Mouse (Mus musculus) hindbrain, embryonic 12.5 days (tissue): Measurements from ENCODE around the gene Il22ra2. TPM values are rescaled to one million over a fixed set of nuclear protein-coding genes. Genes with fewer than 3 reads are reported as not detected.

Experiments used
- ATAC-seq: fragments of 200-750 bp; cut with Nextera tagmentation; 2 replicates; pipeline ENCODE4 v1.8.0; 2017; ENCODE audit warnings: moderate TSS enrichment; ENCODE audit not compliant: low FRiP score
- H3K27ac ChIP-seq: fragments of 300-500 bp; sonication (generic); 2 replicates; pipeline ENCODE4 v1.5.1; 2016; ENCODE audit warnings: mild to moderate bottlenecking
- H3K27me3 ChIP-seq: fragments of 300-500 bp; sonication (generic); 2 replicates; pipeline ENCODE4 v1.6.1; 2016; ENCODE audit warnings: mild to moderate bottlenecking
- H3K36me3 ChIP-seq: fragments of 300-500 bp; sonication (generic); 2 replicates; pipeline ENCODE4 v1.6.1; 2016; ENCODE audit warnings: mild to moderate bottlenecking
- H3K4me1 ChIP-seq: fragments of 300-500 bp; sonication (generic); 2 replicates; pipeline ENCODE4 v1.6.1; 2016
- H3K4me2 ChIP-seq: fragments of 300-500 bp; sonication (generic); replicated peaks from 2 replicates; pipeline ENCODE4 v1.6.1; 2016; ENCODE audit warnings: mild to moderate bottlenecking
- H3K4me3 ChIP-seq: fragments of 300-500 bp; sonication (generic); 2 replicates; pipeline ENCODE4 v1.5.1; 2016; ENCODE audit warnings: mild to moderate bottlenecking
- H3K9ac ChIP-seq: fragments of 300-500 bp; sonication (generic); 2 replicates; pipeline ENCODE4 v1.6.1; 2016; ENCODE audit warnings: mild to moderate bottlenecking, moderate library complexity
- H3K9me3 ChIP-seq: fragments of 300-500 bp; sonication (generic); replicated peaks from 2 replicates; pipeline ENCODE4 v1.6.1; 2016; ENCODE audit warnings: mild to moderate bottlenecking
- WGBS: fragments of 180-500 bp; shearing (Covaris S2); methylation state at CpG from one replicate; pipeline ENCODE4 v1.1.7; 2016; 5-methylcytosine and 5-hydroxymethylcytosine counted together
- polyA plus RNA-seq: library from polyadenylated mRNA; unstranded; fragments of >200 nt; fragmentation: Nextera tagmentation; extraction: Ambion mirVana; gene quantifications from 2 replicates; pipeline ENCODE4 v1.2.1, GENCODE M21; 2016

Gene Il22ra2
- polyA plus RNA-seq, 1 experiment from 2014 or later, result not detected

DNA sequence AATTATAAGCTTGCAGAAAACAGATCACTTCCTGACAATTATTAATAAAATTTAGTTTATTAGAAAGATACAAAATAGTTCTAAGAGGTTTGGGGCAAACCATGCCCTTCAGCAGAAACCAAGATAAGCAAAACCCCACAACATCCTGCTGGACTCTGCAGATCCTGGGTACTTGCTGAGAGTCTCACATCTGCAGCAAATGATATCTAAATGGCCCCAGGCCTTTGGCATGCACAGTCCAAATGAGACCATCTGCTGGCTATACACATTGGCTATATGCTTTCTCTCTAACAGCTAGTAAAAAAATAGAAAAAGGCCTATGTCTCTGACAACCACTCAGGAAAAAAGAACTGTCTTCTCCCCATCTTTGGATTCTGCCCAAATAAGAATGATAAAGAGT, 50.2 kb downstream of the Il22ra2 start:
- H3K27me3 ChIP-seq, result no peaks in the 10 kb centered on the region
- no peak overlapping the region for H3K27ac ChIP-seq
- no peak overlapping the region for H3K4me3 ChIP-seq
- no peaks in the 10 kb centered on the region for H3K36me3 ChIP-seq
- H3K4me2 ChIP-seq, result no peak overlapping the region
- ATAC-seq, result no peak
- H3K9ac ChIP-seq, result no peak overlapping the region
- no peaks in the 10 kb centered on the region for H3K4me1 ChIP-seq
- no peaks in the 10 kb centered on the region for H3K9me3 ChIP-seq

DNA sequence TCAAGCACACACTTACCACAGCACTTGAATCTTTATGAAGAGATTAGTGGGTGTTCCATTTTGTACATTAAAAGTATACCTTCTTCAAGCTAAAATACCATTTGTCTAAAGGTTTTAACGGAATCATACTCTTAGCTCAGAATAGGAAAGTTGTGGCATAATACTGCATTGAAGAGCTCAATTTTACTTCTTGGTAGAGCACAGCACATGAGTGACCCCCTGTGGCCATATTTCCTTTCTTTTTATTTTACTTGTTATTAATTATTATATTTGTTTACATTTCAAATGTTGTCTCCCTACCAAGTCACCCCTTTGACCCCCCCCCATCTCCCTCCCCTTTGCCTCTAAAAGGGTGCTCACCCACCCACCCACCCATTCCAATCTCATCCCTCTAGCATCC, 51.3 kb downstream of the Il22ra2 start:
- Histone ChIP-seq H3K27ac (no peak overlapping the region), H3K9ac (no peak overlapping the region), H3K4me1 (no peaks in the 10 kb centered on the region), H3K27me3 (no peaks in the 10 kb centered on the region), H3K36me3 (no peaks in the 10 kb centered on the region), H3K9me3 (no peaks in the 10 kb centered on the region), H3K4me2 (no peak overlapping the region), H3K4me3 (no peak overlapping the region)
- 92% methylated on average over 1 of the region's 1 CpGs for WGBS
- ATAC-seq, result no peak

Other genes starting within 250 kb of the Il22ra2 start
- gene Ifngr1, start 30.0 kb upstream of the Il22ra2 start, polyA plus RNA-seq, result 27.5 and 30.9 TPM in 2 replicates
- 0.09 TPM in 1 of 2 replicates, not detected in the other for gene Il20ra, start 90.6 kb downstream of the Il22ra2 start, polyA plus RNA-seq
- gene Slc35d3, start 229.5 kb downstream of the Il22ra2 start, polyA plus RNA-seq, result 0.79 and 0.93 TPM in 2 replicates